Mouse (Mus musculus) natural killer cell, adult 2 months (primary cell): ENCODE data around the gene Rpl15.
"Not testable (repeated sequence)": the region's sequence is repeated elsewhere in the genome, so short reads cannot be mapped to it uniquely, and the experiment has no call there.

ENCODE experiments used
- DNase-seq, 2 experiments: peaks; one replicate each; pipeline ENCODE4 v3.0.0; 2022; ENCODE audit warnings: low spot score in 2 of 2

Gene Rpl15

DNA sequence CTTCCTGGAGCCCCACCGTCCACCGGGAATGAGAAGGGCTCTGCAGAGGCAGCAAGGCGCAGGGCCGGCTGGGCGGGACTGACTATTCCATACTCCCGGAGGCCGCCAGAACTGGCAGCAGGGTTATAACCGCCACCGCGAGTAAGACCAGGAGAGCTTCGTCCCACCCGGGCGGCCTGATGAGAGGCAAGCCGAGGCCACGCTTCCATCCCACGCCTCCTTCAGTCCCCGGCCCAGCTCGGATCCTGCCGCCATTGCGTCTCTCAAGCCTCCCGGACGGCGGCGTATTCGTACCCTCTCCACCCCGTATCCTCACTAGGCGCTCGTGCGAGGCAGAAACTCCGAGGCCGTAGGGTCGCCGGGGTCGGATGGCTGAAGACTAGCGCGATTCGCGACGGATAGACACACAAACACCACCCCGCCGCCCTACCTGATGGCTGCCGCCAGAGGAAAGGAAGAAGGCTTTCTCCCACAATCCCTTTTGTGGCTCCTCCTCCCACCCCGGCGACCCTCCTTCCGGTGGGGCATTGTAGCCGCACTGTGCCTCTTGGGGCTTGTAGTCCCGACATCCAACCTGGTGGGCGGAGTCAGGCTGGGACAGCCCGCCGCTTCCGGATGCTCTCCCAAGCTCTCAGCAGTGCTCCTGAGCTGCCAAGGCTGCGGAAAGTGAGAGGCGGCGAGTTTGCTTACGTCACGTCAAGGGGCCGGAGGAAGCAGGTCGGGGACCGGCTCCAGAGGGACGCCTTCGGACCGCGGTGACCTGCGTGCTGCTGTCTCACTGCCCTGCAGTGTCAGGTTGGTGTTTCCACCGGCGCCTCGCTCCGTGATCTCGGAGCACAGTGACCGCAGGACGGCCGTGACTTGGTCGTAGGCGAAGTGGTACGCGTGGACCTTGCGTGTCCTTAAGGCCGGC, at the start of gene Rpl15, which contains the start of gene Nkiras1:
Rpl15 (minus strand) TSS at position 863 of the 913 bp plus-strand sequence.
Nkiras1 (plus strand) TSS at position 608 of the 913 bp plus-strand sequence.
- peak; percentile 95 for DNase-seq

DNA sequence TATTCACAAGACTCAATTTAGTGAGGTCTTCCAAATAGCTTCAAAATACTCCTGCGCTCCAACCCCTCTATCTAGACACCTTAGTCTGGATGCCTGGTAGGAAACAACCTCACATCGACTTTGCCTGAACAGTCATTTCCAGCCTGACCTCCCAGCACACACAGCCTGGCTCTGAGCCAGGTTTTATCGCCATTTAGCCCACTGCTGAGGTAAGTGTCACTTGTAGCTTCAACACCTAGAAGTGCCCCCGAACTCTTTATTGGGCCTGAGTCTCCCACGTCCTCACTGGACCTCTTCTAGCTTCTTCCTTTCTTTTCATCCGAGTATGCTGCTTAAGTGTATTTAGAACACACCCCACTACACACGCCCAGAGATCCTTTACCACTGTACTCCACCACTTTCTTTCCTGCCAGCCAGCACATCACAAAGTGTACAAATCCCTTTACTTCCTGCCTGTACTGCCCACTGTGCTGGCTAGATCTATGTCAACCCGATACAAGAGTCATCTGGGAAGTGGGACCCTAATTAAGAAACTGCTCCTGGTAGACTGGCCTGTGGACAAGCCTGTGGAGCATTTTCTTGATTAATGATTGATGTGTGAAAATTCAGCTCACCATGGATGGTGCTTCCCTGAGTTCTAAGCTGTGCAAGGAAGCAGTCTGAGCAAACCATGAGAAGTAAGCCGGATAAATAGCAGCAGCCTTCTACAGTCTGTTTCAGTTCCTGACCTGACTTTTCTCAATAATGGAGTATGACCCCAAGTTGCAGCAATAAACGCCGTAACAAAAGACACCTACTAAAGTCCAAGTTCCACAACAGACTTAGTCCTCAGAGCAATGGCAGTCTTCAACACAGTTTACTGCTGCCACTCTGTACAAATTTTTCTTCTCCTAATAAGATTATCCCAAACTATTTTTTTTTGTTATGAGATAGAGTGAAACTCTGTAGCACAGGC, 46.5 kb upstream of the Rpl15 start:
- DNase-seq = no peak

- DNase-seq = no peak
These were observed 33.0 kb upstream of the Rpl15 start for GRCm38 (mm10) chr14:18304165-18304564.

GRCm38 (mm10) chr14:18303262-18303661, 32.1 kb upstream of the Rpl15 start:
- no peak for DNase-seq

DNA sequence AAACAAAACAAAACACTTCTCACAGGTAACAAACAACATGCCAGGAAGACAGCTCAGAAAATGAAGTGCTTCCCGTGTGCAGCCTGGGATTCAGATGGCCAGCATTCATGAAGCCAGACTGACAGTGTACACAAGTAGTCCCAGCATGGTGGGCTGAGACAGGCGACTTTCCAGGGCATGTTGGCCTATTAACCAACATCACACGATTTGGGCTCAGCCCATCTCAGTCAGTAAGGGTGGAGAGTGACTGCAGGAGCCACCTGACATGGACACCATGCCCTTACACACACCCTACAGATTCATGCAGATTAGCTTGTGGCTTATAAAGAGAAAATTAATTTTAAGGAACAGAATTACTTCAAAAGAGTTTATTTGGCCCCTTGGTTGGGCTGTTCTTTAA, 31.6 kb upstream of the Rpl15 start:
- DNase-seq = no peak

- peak in 1 of 2 experiments; percentile 25 for DNase-seq
These were observed 30.4 kb upstream of the Rpl15 start for GRCm38 (mm10) chr14:18301591-18301990.

DNA sequence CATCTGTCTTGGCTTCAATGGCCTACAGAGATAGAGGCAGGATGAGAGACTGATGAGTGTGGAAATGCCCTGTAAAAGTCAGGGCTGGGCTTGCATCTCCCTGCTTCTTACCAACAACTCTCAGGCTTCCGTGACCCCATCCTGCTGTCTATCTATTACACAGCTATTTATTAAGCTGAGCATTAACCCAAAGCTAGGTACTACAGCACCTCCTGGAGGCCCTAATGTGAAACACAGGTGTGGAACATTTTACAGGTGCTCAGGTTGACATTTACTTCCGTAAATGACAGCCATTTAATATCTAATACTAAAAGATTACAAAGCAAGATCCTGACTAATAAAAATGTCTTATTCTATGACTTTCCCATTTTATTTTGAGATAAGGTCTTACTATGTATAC, 29.5 kb upstream of the Rpl15 start:
- peak in 1 of 2 experiments; percentile 6 for DNase-seq

- DNase-seq = no peak
These were observed 27.7 kb upstream of the Rpl15 start for GRCm38 (mm10) chr14:18298874-18299273.

DNA sequence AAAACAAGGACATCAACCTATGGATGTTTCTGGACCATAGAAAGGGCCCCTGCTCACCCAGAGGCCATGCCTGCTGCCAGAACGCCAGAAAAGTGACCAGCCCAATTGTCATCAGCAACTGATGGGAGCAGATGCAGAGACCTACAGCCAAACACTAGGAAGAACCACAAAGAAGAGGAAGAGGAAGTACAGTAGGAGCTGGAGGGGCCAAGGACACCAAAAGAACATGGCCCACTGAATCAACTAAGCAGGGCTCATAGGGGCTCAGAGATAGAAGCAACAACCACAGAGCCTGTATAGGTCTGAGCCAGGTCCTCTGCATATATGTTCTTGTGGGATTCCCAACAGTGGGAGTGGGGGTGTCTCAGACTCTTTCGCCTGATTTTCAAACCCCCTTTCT, 26.2 kb upstream of the Rpl15 start:
- DNase-seq = no peak

- DNase-seq = no peak
These were observed 21.4 kb upstream of the Rpl15 start for GRCm38 (mm10) chr14:18292578-18292977.

DNA sequence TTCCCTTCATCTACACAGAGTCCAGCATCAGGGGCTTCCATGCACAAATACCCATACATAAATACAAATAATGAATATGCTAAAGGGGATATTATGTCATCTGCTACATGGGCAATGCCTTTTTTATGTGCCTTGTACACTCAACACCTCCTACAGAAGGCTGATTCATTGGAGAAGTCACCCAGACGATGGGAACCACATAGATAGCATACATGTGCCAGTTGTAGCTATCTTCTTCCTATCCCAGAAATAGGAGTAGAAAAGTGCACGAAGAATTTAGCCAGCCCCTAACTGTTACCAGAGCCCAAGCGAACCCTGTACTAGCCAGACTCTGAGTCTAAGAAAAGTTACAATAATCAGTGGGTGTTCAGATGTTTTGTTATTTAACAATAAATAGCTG, 20.9 kb upstream of the Rpl15 start:
- DNase-seq = no peak

DNA sequence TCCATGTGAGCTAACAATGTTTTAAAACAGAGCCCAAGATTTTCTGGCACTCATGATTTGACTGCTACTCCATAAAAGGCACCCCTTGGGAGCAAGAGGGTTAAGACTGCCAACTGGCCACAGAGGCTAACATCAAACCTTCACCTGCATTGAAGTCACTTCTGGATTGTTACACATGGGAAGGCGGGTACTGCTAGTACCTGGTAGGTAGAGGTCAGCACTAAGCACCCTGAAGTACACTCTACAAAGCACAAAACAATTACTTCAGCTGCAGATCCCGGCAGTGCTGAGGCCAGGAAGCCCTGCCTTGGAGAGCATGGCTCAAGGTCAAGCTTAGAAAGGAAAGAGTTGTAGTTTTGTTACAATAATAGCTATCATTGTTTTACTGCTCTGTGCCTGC, 16.2 kb upstream of the Rpl15 start:
- no peak for DNase-seq

DNA sequence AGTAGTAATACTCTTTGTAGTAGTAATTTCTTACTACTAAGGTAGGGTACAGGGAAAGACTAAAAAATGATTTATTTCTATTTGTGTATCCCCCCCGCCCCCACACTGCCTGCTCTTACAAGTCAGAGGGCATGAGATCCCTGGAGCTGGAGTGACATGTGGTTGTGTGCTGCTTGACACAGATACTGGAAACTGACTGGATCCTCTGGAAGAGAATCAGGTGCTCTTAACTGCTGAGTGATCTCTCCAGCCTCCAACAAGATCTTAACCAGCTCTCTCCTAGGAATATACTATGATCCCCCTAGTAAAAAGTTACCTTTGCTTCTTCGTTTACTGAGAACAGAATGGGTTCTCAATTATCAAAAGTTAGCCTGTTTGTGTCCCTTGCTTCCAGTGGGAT, 15.2 kb upstream of the Rpl15 start:
- DNase-seq = no peak

DNA sequence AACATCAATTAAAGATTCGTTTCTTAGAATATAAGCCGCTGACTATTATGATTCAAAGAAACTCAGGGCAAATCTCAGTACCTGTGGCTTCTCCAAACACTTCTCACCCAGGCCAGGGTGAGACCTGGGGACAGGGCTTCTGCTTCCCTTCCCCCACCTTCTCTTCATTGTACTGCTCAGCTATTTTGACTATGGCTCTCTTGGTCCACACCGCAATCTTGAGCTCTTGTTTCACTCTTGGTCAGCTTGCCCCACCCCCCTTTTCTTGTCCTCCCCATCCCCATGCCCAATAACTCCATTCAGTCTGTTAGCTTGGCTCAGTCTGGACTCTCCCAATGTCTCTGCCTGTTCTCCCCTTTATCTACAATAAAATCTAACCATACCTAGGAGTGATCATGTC, 14.3 kb upstream of the Rpl15 start:
- no peak for DNase-seq

DNA sequence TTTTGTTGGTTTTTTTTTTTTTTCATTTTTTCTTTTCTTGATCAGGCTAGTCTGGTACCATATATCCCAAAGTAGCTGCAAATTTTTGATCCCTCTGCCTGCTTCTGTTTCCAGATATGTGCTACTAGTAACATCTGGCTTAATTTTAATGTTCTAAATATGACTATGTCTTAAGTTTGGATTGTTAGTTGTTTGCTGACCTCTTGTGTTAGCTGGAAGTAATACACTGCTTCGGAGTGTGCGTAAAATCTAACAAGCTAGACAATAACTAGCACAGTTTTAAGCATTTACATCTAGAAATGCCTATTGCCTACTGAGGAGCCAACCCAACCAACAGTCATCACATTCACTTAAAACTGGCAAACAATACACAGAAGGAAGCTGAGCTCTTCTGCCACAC, 13.4 kb upstream of the Rpl15 start:
- no peak for DNase-seq

DNA sequence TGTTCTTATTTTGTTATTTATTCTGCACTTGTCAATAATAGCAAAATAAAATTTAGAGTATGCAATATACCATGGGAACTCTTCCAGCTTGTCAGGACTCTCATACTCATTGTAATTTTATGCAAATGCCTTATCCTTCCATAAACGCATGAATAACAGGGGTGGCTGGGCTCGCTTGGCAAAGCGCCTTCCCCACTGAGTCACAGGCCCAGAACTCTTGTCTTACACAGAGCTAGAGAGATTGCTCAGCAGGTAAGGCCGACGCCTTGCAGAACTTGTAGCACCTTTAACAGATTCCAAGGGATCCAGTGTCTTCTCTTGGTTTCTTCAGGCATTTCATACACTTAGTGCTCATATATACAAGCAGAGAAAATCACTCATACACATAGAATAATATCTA, 9.2 kb upstream of the Rpl15 start:
- no peak for DNase-seq

DNA sequence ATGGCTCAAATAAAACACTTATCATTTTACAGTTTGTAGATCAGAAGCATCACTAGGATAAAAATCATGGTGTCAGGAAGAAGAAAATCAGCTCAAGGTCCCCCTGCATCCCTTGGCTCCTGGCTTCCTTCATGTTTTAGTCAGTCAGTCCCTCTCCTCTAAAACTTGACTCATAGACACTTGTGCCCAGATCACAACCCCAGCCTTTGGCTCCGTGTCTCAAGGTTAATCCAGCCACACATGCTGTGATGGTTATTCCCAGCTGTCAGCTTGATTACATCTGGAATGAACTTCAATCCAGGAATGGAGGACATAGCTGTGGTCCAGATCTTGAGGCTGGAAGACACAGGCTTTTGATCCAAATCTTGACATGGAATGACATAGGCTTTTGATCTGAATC, 3.3 kb upstream of the Rpl15 start:
- DNase-seq = no peak

DNA sequence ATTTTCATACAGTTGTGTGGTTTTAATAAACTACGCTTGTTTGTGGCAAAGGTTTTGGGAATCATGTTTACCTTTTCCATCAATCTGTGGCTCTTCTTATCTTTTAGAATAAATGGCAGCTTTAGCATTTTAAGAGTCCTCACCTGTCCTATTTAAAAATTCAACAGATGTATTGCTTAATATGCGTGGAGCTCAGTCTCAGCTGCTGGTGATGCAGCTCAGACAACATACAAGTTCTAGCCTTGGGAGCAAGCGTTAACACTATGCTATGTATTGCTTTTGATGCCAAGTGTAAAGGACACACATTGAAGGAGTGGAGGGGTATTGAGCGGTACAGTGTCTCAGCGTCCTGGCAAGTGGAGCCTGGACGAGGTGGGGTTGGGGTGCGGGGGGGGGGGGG, 475 bp upstream of the Rpl15 start:
- DNase-seq = no peak

DNA sequence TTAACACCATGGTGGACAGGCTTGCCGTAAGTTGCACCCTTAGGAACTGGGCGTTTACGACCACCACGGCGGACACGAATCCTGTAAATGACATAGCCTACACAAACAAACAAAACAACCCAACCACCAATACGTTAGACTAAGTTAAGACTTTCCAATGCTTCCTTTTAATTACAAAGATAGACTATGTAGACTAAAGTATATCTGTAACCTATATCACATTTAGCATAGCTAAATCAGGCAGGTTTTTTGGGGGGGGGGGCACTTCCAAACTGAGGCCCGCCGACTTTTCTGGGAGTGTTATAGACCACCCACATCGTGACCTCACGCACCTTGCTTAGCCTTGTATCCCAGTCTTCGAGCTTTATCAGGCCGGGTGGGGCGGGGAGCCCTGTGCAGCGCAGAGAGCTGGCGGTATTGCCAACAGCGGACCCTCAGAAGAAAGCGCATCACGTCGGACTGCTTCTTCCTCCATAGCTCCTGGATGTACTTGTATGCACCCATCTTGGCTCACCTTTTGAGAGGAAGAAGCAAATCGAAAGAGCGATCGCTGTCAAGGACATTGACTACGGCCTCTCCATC, 1.2 kb downstream of the Rpl15 start:
- not testable (repeated sequence) for DNase-seq

GRCm38 (mm10) chr14:18263427-18263826, 7.8 kb downstream of the Rpl15 start:
- no peak for DNase-seq

- no peak for DNase-seq
These were observed 10.0 kb downstream of the Rpl15 start for GRCm38 (mm10) chr14:18261203-18261602.

GRCm38 (mm10) chr14:18242638-18243130, 28.5 kb downstream of the Rpl15 start:
- DNase-seq = no peak
